Mouse (Mus musculus): Measurements from ENCODE around the gene Zranb1. TPM values are rescaled to one million over a fixed set of nuclear protein-coding genes. Genes with fewer than 3 reads are reported as not detected.
A peak's percentile ranks its signal among the peaks of the same experiment; 100 is the strongest.

Zranb1 gene
- total and polyA plus RNA-seq, 3 experiments, result 17.4 to 18.5 TPM; not detected in 1

GRCm38 (mm10) chr7:132982639-132983038 is 51.7 kb downstream of the Zranb1 start:
- Histone ChIP-seq H3K79me2 (ENCODE audit: control insufficient read depth, insufficient read depth, low read length, poor library complexity) (no peaks in the 10 kb centered on the region), H3K9ac (ENCODE audit: control insufficient read depth, low read depth, low read length, poor library complexity, severe bottlenecking) (no peak overlapping the region), H3K27me3 (ENCODE audit: control insufficient read depth in 1 of 2, insufficient read depth in 2 of 2, low read length in 2 of 2) (no peaks in the 10 kb centered on the region), H3K9me3 (replicated peaks; ENCODE audit: insufficient read depth, low read length) (no peaks in the 10 kb centered on the region), H3K4me1 (ENCODE audit: control insufficient read depth in 1 of 2, insufficient read depth in 2 of 2, low read length in 2 of 2) (no peaks in the 10 kb centered on the region), H3K4me3 (ENCODE audit: control insufficient read depth in 1 of 2, insufficient read depth in 1 of 2, low read depth in 2 of 2, low read length in 2 of 2) (no peak overlapping the region), H3K36me3 (ENCODE audit: control insufficient read depth in 1 of 2, insufficient read depth in 2 of 2, low read length in 2 of 2) (peaks cover 0 to 26% of the 10 kb centered on the region in 2 experiments; a peak in 2 of 4 replicates), H3K27ac (ENCODE audit: control insufficient read depth, low read depth, low read length) (no peak overlapping the region)
- TF ChIP-seq CTCF (IDR thresholded peaks at IDR 0.05 in 2 of 3, conservative IDR thresholded peaks at IDR 0.05 in 1 of 3; ENCODE audit: control insufficient read depth in 1 of 3, insufficient read depth in 1 of 3, low read depth in 2 of 3, low read length in 3 of 3, poor library complexity in 1 of 3, severe bottlenecking in 1 of 3) (no peak), POLR2AphosphoS2 (IDR thresholded peaks at IDR 0.05; ENCODE audit: low read length) (0 out of 2 replicates have a peak, but pooled peaks have one; percentile 38)
- DNase-seq (ENCODE audit: low read depth, low spot score), result peak; percentile 19

DNA sequence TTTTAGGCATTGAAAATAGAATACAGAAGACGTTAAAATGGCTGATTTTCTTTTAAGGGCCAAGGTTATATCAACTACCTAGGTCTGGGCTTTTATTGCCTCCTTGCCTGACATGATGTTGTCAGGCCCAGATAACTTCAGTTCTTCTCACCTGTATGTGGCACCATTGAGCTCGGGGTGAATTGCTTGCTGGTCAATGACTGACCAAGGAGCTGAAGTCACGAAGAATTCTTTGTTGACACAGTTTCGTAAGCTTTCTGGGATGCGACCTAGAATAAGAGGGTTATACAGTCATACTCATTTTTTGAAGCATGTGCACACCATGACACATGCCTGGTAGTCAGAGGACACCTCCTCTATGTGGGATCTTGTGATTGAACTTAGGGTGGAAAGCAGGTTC is 58.9 kb downstream of the Zranb1 start:
- H3K27me3 ChIP-seq (ENCODE audit: control insufficient read depth in 1 of 2, insufficient read depth in 2 of 2, low read length in 2 of 2), result no peaks in the 10 kb centered on the region
- H3K9me3 ChIP-seq (replicated peaks; ENCODE audit: insufficient read depth, low read length), result no peaks in the 10 kb centered on the region
- no peaks in the 10 kb centered on the region for H3K4me1 ChIP-seq (ENCODE audit: control insufficient read depth in 1 of 2, insufficient read depth in 2 of 2, low read length in 2 of 2)
- H3K9ac ChIP-seq (ENCODE audit: control insufficient read depth, low read depth, low read length, poor library complexity, severe bottlenecking), result no peak overlapping the region
- H3K36me3 ChIP-seq (ENCODE audit: control insufficient read depth in 1 of 2, insufficient read depth in 2 of 2, low read length in 2 of 2), result peaks cover 0 to 30% of the 10 kb centered on the region in 2 experiments; a peak in 2 of 4 replicates
- no peak for DNase-seq (ENCODE audit: low read depth, low spot score)
- TF ChIP-seq RAD21 (IDR thresholded peaks at IDR 0.05; ENCODE audit: low read depth, low read length), result no peak
- no peak for TF ChIP-seq E2F4 (IDR thresholded peaks at IDR 0.05; ENCODE audit: borderline replicate concordance, low read depth, low read length)
- TF ChIP-seq ZMIZ1 (IDR thresholded peaks at IDR 0.05; ENCODE audit: low read depth, low read length), result no peak
- no peak for TF ChIP-seq EP300 (IDR thresholded peaks at IDR 0.05; ENCODE audit: low read depth in 1 of 2, low read length in 2 of 2)
- no peak for TF ChIP-seq HCFC1 (IDR thresholded peaks at IDR 0.05; ENCODE audit: low read depth, low read length)
- TF ChIP-seq SMC3 (IDR thresholded peaks at IDR 0.05; ENCODE audit: low read depth, low read length), result no peak
- TF ChIP-seq CTCF (IDR thresholded peaks at IDR 0.05 in 2 of 3, conservative IDR thresholded peaks at IDR 0.05 in 1 of 3; ENCODE audit: control insufficient read depth in 1 of 3, insufficient read depth in 1 of 3, low read depth in 2 of 3, low read length in 3 of 3, poor library complexity in 1 of 3, severe bottlenecking in 1 of 3), result no peak
- no peak for TF ChIP-seq MEF2A (IDR thresholded peaks at IDR 0.05; ENCODE audit: extremely low read depth, insufficient replicate concordance, low read depth, low read length, poor library complexity, severe bottlenecking)
- H3K79me2 ChIP-seq (ENCODE audit: control insufficient read depth, insufficient read depth, low read length, poor library complexity), result no peaks in the 10 kb centered on the region
- no peak overlapping the region for H3K27ac ChIP-seq (ENCODE audit: control insufficient read depth, low read depth, low read length)
- H3K4me3 ChIP-seq (ENCODE audit: control insufficient read depth in 1 of 2, insufficient read depth in 1 of 2, low read depth in 2 of 2, low read length in 2 of 2), result no peak overlapping the region

DNA sequence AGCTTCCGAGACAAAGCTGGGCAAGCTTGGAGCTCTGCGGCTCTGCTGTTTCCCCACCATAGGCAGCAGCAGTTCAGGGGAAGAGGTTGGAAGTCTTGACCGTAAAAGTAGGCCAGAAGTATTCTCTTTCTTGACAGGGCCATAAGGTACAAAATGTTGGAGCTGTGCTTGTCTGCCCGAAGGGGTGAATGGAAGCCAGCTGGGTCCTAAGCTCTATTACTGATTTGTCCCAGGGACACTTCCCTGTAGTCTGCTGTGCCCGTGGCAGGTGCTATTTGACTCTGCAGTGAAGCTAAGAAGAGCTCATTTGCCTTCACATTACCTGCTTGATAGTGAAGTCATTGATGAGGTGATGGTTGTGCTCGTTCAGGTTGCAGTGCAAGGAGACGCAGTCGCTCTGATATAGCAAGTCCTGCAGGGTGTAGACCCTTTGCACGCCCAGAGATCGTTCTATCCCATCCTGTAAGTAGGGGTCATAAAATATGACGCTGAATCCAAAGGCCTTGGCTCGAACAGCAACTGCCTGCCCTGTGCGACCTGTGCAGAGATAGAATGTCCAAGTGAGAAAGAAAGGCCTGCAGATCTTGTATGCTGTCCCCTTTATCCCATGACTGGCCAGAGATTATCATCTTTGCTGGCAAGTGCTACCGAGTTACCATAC is 60.4 kb downstream of the Zranb1 start:
- Histone ChIP-seq H3K9me3 (replicated peaks; ENCODE audit: insufficient read depth, low read length) (no peaks in the 10 kb centered on the region), H3K9ac (ENCODE audit: control insufficient read depth, low read depth, low read length, poor library complexity, severe bottlenecking) (no peak overlapping the region), H3K27me3 (ENCODE audit: control insufficient read depth in 1 of 2, insufficient read depth in 2 of 2, low read length in 2 of 2) (no peaks in the 10 kb centered on the region), H3K27ac (ENCODE audit: control insufficient read depth, low read depth, low read length) (no peak overlapping the region), H3K4me1 (ENCODE audit: control insufficient read depth in 1 of 2, insufficient read depth in 2 of 2, low read length in 2 of 2) (no peaks in the 10 kb centered on the region), H3K36me3 (ENCODE audit: control insufficient read depth in 1 of 2, insufficient read depth in 2 of 2, low read length in 2 of 2) (peaks cover 0 to 23% of the 10 kb centered on the region in 2 experiments; a peak in 2 of 4 replicates), H3K4me3 (ENCODE audit: control insufficient read depth in 1 of 2, insufficient read depth in 1 of 2, low read depth in 2 of 2, low read length in 2 of 2) (no peak overlapping the region), H3K79me2 (ENCODE audit: control insufficient read depth, insufficient read depth, low read length, poor library complexity) (no peaks in the 10 kb centered on the region)
- TF ChIP-seq ZMIZ1 (IDR thresholded peaks at IDR 0.05; ENCODE audit: low read depth, low read length) (no peak), MYC (IDR thresholded peaks at IDR 0.05; ENCODE audit: low read depth, low read length) (no peak), TAL1 (IDR thresholded peaks at IDR 0.05; ENCODE audit: low read length) (no peak), MEF2A (IDR thresholded peaks at IDR 0.05; ENCODE audit: extremely low read depth, insufficient replicate concordance, low read depth, low read length, poor library complexity, severe bottlenecking) (no peak), E2F4 (IDR thresholded peaks at IDR 0.05; ENCODE audit: borderline replicate concordance, low read depth, low read length) (no peak), RAD21 (IDR thresholded peaks at IDR 0.05; ENCODE audit: low read depth, low read length) (no peak)
- DNase-seq (ENCODE audit: low read depth, low spot score), result no peak
